Mouse (Mus musculus) left cerebral cortex, adult 2 months (tissue): ENCODE measurements around the gene Atp1a2. TPM values are rescaled to one million over a fixed set of nuclear protein-coding genes. Genes with fewer than 3 reads are reported as not detected.

Experiments
- DNase-seq, 2 experiments: peaks; one replicate each; pipeline ENCODE4 v3.0.0; 2021 to 2022; ENCODE audit warnings: low spot score in 2 of 2, mixed read lengths in 1 of 2; ENCODE audit errors: extremely low spot score in 1 of 2
- H3K27ac ChIP-seq: fragments of 200-600 bp; 2 replicates; pipeline ENCODE4 v1.8.1; 2022
- H3K4me3 ChIP-seq: fragments of 200-600 bp; 2 replicates; pipeline ENCODE4 v1.8.1; 2022
- CTCF ChIP-seq: fragments of 200-600 bp; IDR thresholded peaks from 2 replicates; pipeline ENCODE4 v1.8.1; 2022; ENCODE audit warnings: antibody characterized with exemption, mild to moderate bottlenecking, moderate library complexity
- intact Hi-C: fragments of 180-260 bp; cut with DNase I; formaldehyde crosslinking; loops from one replicate; pipeline ENCODE4 v1.15.1; 2025
- total RNA-seq, 2 experiments: library from RNA; stranded (reverse); gene quantifications; 2 replicates each; pipeline ENCODE4 v1.2.3; 2021

The Atp1a2 gene
- total RNA-seq, 2 experiments from 2014 or later, result 628 to 676 TPM

- peak in 1 of 2 experiments; percentile 11 for DNase-seq
- no peak overlapping the region for H3K4me3 ChIP-seq
- intact Hi-C loops, result no loop called here
- peak overlapping the region; percentile 98 for H3K27ac ChIP-seq
- TF ChIP-seq CTCF, result no peak
These were observed 25.4 kb upstream of the Atp1a2 start for GRCm38 (mm10) chr1:172323298-172323697.

- peak overlapping the region; percentile 98 for H3K27ac ChIP-seq
- no peak overlapping the region for H3K4me3 ChIP-seq
- TF ChIP-seq CTCF, result no peak
- intact Hi-C loops, result no loop called here
- peak; percentile 27 to 52 for DNase-seq
These were observed 24.9 kb upstream of the Atp1a2 start for GRCm38 (mm10) chr1:172322725-172323124.

- TF ChIP-seq CTCF, result no peak
- Histone ChIP-seq H3K27ac (peak overlapping the region; percentile 98), H3K4me3 (no peak overlapping the region)
- intact Hi-C loops, result no loop called here
- peak; percentile 24 to 61 for DNase-seq
These were observed 22.1 kb upstream of the Atp1a2 start for GRCm38 (mm10) chr1:172319921-172320411.

GRCm38 (mm10) chr1:172319346-172319745 lies 21.5 kb upstream of the Atp1a2 start:
- no peak for TF ChIP-seq CTCF
- Histone ChIP-seq H3K4me3 (no peak overlapping the region), H3K27ac (peak overlapping the region; percentile 92)
- intact Hi-C loops, result no loop called here
- DNase-seq, result peak in 1 of 2 experiments; percentile 43

GRCm38 (mm10) chr1:172318424-172319035 lies 20.7 kb upstream of the Atp1a2 start:
- no peak for TF ChIP-seq CTCF
- H3K27ac ChIP-seq, result peak overlapping the region; percentile 87
- H3K4me3 ChIP-seq, result no peak overlapping the region
- intact Hi-C loops, result no loop called here
- peak in 1 of 2 experiments; percentile 66 for DNase-seq

GRCm38 (mm10) chr1:172317946-172318345 lies 20.1 kb upstream of the Atp1a2 start:
- Histone ChIP-seq H3K27ac (peak overlapping the region; percentile 87), H3K4me3 (no peak overlapping the region)
- peak in 1 of 2 experiments; percentile 41 for DNase-seq
- intact Hi-C loops, result no loop called here
- TF ChIP-seq CTCF, result no peak; the same call in 1 of the 2 replicates

GRCm38 (mm10) chr1:172317431-172317830 lies 19.6 kb upstream of the Atp1a2 start:
- peak overlapping the region; percentile 87 for H3K27ac ChIP-seq
- intact Hi-C loops, result no loop called here
- TF ChIP-seq CTCF, result no peak
- no peak for DNase-seq
- H3K4me3 ChIP-seq, result no peak overlapping the region

- peak in 1 of 2 experiments; percentile 34 for DNase-seq
These were observed 17.0 kb upstream of the Atp1a2 start for GRCm38 (mm10) chr1:172314911-172315310.

GRCm38 (mm10) chr1:172313613-172314411 lies 15.9 kb upstream of the Atp1a2 start:
- intact Hi-C loops, result loop anchor here (2.0 to 5.0 kb wide), 2 partner anchors 15 to 267 kb away; partner anchors contain the start of gene Kcnj9
- peak in 1 of 2 experiments; percentile 44 for DNase-seq
- peak overlapping the region; percentile 87 for H3K4me3 ChIP-seq
- TF ChIP-seq CTCF, result no peak
- peak overlapping the region; percentile 100 for H3K27ac ChIP-seq

More at GRCm38 (mm10) chr1:172314911-172315310, 17.0 kb upstream of the Atp1a2 start:
- peak overlapping the region; percentile 87 for H3K4me3 ChIP-seq
- peak overlapping the region; percentile 100 for H3K27ac ChIP-seq
- intact Hi-C loops, result loop anchor here (5.0 kb wide), 1 partner anchor 268 kb away; no protein-coding TSS in a partner anchor
- no peak for TF ChIP-seq CTCF

- no peak for TF ChIP-seq CTCF
- Histone ChIP-seq H3K4me3 (peak overlapping the region; percentile 87), H3K27ac (peak overlapping the region; percentile 100)
- DNase-seq, result peak in 1 of 2 experiments; percentile 66
- intact Hi-C loops, result loop anchor here (1.0 to 5.0 kb wide), 3 partner anchors 16 to 266 kb away; partner anchors contain the start of genes Dcaf8 and Kcnj9
These were observed 15.1 kb upstream of the Atp1a2 start for GRCm38 (mm10) chr1:172312768-172313561.
